Mouse (Mus musculus) heart, adult 2 months (tissue): Measurements from ENCODE around the gene Gm6309. TPM values are rescaled to one million over a fixed set of nuclear protein-coding genes. Genes with fewer than 3 reads are reported as not detected.
"Not testable (repeated sequence)": the region's sequence is repeated elsewhere in the genome, so short reads cannot be mapped to it uniquely, and the experiment has no call there.

ENCODE experiments used
- DNase-seq, 2 experiments: peaks; one replicate each; pipeline ENCODE4 v3.0.0; 2021
- H3K27ac ChIP-seq: fragments of 200-600 bp; 2 replicates; pipeline ENCODE4 v1.8.1; 2022
- H3K27me3 ChIP-seq: fragments of 200-500 bp; 2 replicates; pipeline ENCODE4 v1.6.1; 2012; ENCODE audit warnings: mild to moderate bottlenecking, low read length, inconsistent platforms, mixed read lengths; ENCODE audit not compliant: control insufficient read depth, insufficient read depth
- H3K36me3 ChIP-seq: fragments of 200-500 bp; 2 replicates; pipeline ENCODE4 v1.6.1; 2012; ENCODE audit warnings: low read length, inconsistent platforms; ENCODE audit not compliant: control insufficient read depth, insufficient read depth
- H3K4me1 ChIP-seq: fragments of 200-500 bp; 2 replicates; pipeline ENCODE4 v1.6.1; 2011; ENCODE audit warnings: low read length; ENCODE audit not compliant: control insufficient read depth, insufficient read depth
- H3K4me3 ChIP-seq: fragments of 200-600 bp; 2 replicates; pipeline ENCODE4 v1.8.1; 2022
- H3K79me2 ChIP-seq: fragments of 200-500 bp; replicated peaks from 2 replicates; pipeline ENCODE4 v1.6.1; 2012; ENCODE audit warnings: mild to moderate bottlenecking, inconsistent platforms, low read length, moderate library complexity, mixed read lengths; ENCODE audit not compliant: control insufficient read depth, insufficient read depth
- H3K9ac ChIP-seq: fragments of 200-500 bp; 2 replicates; pipeline ENCODE4 v1.6.1; 2012; ENCODE audit warnings: low read depth, mild to moderate bottlenecking, control low read depth, inconsistent platforms, low read length, mixed read lengths
- CTCF ChIP-seq: fragments of 200-600 bp; IDR thresholded peaks from 2 replicates; pipeline ENCODE4 v1.8.1; 2022; ENCODE audit warnings: antibody characterized with exemption, mild to moderate bottlenecking, moderate library complexity
- EP300 ChIP-seq: fragments of 200-500 bp; IDR thresholded peaks from 2 replicates; pipeline ENCODE4 v1.6.1; 2011; ENCODE audit warnings: low read depth, low read length, control low read depth; ENCODE audit not compliant: insufficient read depth
- POLR2A ChIP-seq: fragments of 200-500 bp; IDR thresholded peaks from 2 replicates; pipeline ENCODE4 v1.6.1; 2011; ENCODE audit warnings: mild to moderate bottlenecking, low read depth, low read length, control low read depth; ENCODE audit not compliant: insufficient read depth
- WGBS: fragments of 180-500 bp; shearing (Covaris S2); methylation state at CpG from one replicate; pipeline ENCODE4 v1.1.7; 2018; 5-methylcytosine and 5-hydroxymethylcytosine counted together
- intact Hi-C: fragments of 180-260 bp; cut with DNase I; formaldehyde crosslinking; loops from one replicate; pipeline ENCODE4 v1.15.1; 2025
- long read RNA-seq: library from polyadenylated mRNA; stranded (forward); transcript quantifications from one replicate; pipeline ENCODE4 v2.0.0, GENCODE M21; 2021
- polyA plus RNA-seq: library from polyadenylated mRNA; depleted of rRNA; stranded (reverse); fragments of >200 nt; gene quantifications from 2 replicates; pipeline ENCODE4 v1.2.3, GENCODE M21; 2012; rRNA removed
- total RNA-seq, 2 experiments: library from RNA; stranded (reverse); gene quantifications; 2 replicates each; pipeline ENCODE4 v1.2.3; 2021

Gene Gm6309
- not detected for total RNA-seq
- not detected in 2 replicates for polyA plus RNA-seq
- long read RNA-seq: 0 reads

DNA sequence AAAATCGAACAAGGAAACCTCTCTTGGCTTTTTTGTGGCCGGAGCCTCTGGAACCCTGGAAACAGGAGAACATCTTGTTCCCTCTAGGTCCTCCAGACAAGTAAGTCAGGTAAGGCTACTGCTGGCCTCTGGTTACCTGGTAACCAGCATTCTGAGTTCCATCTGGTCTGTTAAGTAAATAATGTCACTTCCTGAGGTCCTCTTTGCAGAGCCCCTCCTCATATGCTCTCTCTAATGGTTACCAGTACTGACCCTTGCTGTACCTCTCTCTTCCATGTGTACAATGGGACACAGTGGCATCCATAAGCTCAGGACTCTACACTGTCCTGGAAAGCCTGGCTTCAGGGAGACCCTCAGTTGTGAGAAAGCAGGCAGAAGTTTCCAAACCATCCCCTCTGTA is at the start of gene Gm6309:
Gene Gm6309 (minus strand): TSS at position 101 of the 400 bp plus-strand sequence.
- H3K27ac ChIP-seq, H3K4me1 ChIP-seq, DNase-seq, intact Hi-C loops, H3K36me3 ChIP-seq, H3K79me2 ChIP-seq, H3K4me3 ChIP-seq, H3K27me3 ChIP-seq, H3K9ac ChIP-seq: not testable (repeated sequence)
- 60% methylated on average over 2 of the region's 2 CpGs for WGBS

DNA sequence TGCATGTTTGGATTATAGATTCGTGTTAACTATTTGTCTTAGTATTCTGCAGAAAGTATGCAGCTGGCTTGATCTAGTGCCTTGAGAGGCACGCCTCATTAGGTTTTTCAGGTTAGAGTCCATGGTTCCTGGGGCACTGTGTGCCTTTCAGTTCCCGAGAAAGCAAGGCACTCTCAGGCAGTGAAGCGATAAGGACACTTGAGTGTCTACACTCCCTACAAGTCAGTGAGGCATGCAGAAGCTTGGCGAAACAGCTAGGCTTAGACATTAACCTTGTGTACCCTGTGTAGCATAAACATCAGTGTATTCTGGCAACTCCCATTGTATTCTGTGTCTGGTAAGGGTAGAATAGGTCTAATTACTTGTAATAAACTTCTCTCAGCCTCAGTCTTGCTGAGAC is 35.0 kb upstream of the Gm6309 start:
- intact Hi-C loops: loop anchor here (5.0 kb wide), 1 partner anchor 82 kb away; no protein-coding TSS in a partner anchor
- TF ChIP-seq EP300 (no peak), CTCF (no peak), POLR2A (no peak)
- Histone ChIP-seq H3K36me3 (no peaks in the 10 kb centered on the region), H3K79me2 (no peaks in the 10 kb centered on the region; the same call in 1 of the 2 replicates), H3K4me3 (no peak overlapping the region), H3K4me1 (no peaks in the 10 kb centered on the region), H3K9ac (no peak overlapping the region), H3K27me3 (no peaks in the 10 kb centered on the region), H3K27ac (no peak overlapping the region)
- DNase-seq: no peak
- WGBS: 90% methylated on average over 5 of the region's 5 CpGs

DNA sequence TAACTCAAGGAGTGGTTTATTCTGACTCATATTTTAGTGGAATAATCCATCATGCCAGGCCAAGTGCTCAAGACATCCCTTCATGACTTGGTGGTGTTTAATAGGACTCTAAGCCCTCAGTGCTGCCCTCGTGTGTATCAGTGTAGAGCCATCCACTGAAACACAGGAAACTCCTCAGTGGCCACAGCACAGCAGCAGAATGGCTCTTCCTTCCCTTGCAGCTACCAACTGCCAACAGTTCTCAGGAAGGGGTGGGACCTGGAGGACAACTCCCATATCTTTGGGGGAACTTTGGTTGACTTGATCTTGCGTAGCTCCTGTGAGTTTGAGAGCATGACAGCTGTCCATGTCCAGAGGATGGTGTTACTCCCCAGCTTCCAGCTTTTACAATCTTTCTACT is 33.4 kb upstream of the Gm6309 start:
- intact Hi-C loops: no loop called here
- H3K27me3 ChIP-seq: no peaks in the 10 kb centered on the region
- no peaks in the 10 kb centered on the region for H3K4me1 ChIP-seq
- TF ChIP-seq POLR2A (no peak), CTCF (no peak)
- H3K4me3 ChIP-seq: no peak overlapping the region
- H3K9ac ChIP-seq: no peak overlapping the region
- WGBS: 60% methylated on average over 2 of the region's 2 CpGs
- no peak overlapping the region for H3K27ac ChIP-seq
- H3K36me3 ChIP-seq: no peaks in the 10 kb centered on the region
- H3K79me2 ChIP-seq: no peaks in the 10 kb centered on the region; the same call in 1 of the 2 replicates
- DNase-seq: no peak

DNA sequence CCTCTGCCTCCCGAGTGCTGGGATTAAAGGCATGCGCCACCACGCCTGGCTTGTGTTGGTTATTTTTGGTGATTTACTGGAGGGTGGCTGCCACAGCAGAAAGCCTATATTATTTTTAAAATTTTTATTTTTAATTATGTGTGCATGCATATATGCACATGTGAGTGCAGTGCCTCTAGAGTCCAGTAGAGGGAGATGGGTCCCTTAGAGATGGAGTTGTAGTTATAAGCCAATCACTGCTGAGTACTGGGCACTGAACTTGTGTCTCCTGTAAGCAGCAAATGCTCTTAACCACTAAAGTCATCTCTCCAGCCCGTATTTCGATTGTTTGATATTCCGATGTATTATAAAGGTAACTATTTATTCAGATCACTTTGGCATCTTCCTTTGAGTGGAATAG is 30.1 kb upstream of the Gm6309 start:
- no peaks in the 10 kb centered on the region for H3K79me2 ChIP-seq
- H3K27ac ChIP-seq: no peak overlapping the region
- TF ChIP-seq EP300: no peak
- peak; percentile 43 for TF ChIP-seq CTCF
- no peak for TF ChIP-seq POLR2A
- no peaks in the 10 kb centered on the region for H3K4me1 ChIP-seq
- no peak for DNase-seq
- no peak overlapping the region for H3K4me3 ChIP-seq
- intact Hi-C loops: no loop called here
- no peak overlapping the region for H3K9ac ChIP-seq
- H3K36me3 ChIP-seq: no peaks in the 10 kb centered on the region
- 98% methylated on average over 6 of the region's 6 CpGs for WGBS
- no peaks in the 10 kb centered on the region for H3K27me3 ChIP-seq

DNA sequence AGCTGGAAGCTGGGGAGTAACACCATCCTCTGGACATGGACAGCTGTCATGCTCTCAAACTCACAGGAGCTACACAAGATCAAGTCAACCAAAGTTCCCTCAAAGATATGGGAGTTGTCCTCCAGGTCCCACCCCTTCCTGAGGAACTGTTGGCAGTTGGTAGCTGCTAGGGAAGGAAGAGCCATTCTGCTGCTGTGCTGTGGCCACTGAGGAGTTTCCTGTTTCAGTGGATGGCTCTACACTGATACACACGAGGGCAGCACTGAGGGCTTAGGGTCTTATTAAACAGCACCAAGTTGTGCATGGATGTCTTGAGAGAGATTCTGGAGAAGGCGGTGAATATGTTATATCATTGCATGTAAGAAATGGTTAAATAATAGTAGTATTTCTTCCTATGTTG is 29.0 kb upstream of the Gm6309 start:
- H3K4me3 ChIP-seq: no peak overlapping the region
- no peak overlapping the region for H3K9ac ChIP-seq
- H3K27ac ChIP-seq: no peak overlapping the region
- no peaks in the 10 kb centered on the region for H3K36me3 ChIP-seq
- intact Hi-C loops: no loop called here
- DNase-seq: no peak
- no peaks in the 10 kb centered on the region for H3K79me2 ChIP-seq
- H3K4me1 ChIP-seq: no peaks in the 10 kb centered on the region
- H3K27me3 ChIP-seq: no peaks in the 10 kb centered on the region
- TF ChIP-seq EP300 (no peak), CTCF (0 out of 2 replicates have a peak, but pooled peaks have one; percentile 11)
- WGBS: 61% methylated on average over 2 of the region's 2 CpGs

DNA sequence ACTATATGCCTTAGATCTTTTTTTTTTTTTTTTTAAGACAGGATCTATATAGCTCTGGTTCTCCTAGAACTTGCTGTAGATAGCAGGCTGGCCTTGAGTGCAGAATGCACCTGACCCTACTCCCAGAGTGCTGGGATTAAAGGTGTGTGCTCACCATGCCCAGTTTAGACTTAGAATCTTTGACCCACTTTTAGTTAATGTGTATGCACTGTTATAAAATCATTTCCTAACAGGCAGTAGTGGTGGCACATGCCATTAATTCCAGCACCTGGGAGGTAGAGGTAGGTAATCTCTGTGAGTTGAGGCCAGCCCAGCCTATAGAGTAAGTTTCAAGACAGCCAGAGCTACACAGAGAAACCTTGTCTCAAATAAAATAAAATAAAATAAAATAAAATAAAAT is 28.6 kb upstream of the Gm6309 start:
- H3K4me1 ChIP-seq: no peaks in the 10 kb centered on the region
- no peaks in the 10 kb centered on the region for H3K27me3 ChIP-seq
- no peak for DNase-seq
- no peaks in the 10 kb centered on the region for H3K79me2 ChIP-seq
- TF ChIP-seq CTCF (no peak), POLR2A (no peak), EP300 (no peak)
- no peak overlapping the region for H3K9ac ChIP-seq
- no peak overlapping the region for H3K27ac ChIP-seq
- no peaks in the 10 kb centered on the region for H3K36me3 ChIP-seq
- H3K4me3 ChIP-seq: no peak overlapping the region
- intact Hi-C loops: no loop called here

DNA sequence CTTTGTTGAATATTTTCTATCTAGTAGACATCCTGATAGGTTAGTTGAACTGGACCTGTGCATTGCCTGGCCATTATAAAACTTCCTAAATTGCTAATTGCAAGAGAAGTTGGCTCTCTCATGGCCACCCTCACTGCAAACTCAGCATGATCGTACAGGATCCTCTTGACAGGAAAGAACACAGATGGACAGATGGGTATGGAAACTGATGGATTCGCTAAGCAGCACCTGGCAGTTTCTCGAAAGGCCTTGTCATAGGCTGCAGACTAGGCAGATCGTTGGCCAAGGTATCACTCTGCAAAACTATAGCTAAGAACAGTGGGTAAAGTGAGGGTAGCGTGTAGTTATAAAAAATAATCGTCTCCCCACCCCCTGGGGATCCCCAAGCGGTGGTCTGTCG is 22.8 kb upstream of the Gm6309 start:
- H3K4me1 ChIP-seq: no peaks in the 10 kb centered on the region
- intact Hi-C loops: no loop called here
- no peak overlapping the region for H3K27ac ChIP-seq
- DNase-seq: no peak
- 81% methylated on average over 8 of the region's 8 CpGs for WGBS
- no peak overlapping the region for H3K4me3 ChIP-seq
- TF ChIP-seq CTCF: no peak
- TF ChIP-seq POLR2A: no peak
- TF ChIP-seq EP300: no peak
- H3K9ac ChIP-seq: no peak overlapping the region
- H3K36me3 ChIP-seq: no peaks in the 10 kb centered on the region
- no peaks in the 10 kb centered on the region for H3K79me2 ChIP-seq
- H3K27me3 ChIP-seq: no peaks in the 10 kb centered on the region
